Mouse (Mus musculus) CH12.LX (cell line): ENCODE measurements at regions not wholly inside any gene's neighbourhood (a gene's known extent, or its start where the extent isn't known, plus 50 kb on each side); places are given as distances from the start of the nearest gene placed in this dataset.

Experiments used
- DNase-seq: peaks from one replicate; pipeline ENCODE4 v3.0.0-alpha.2; 2013; ENCODE audit errors: extremely low read depth
- H3K27ac ChIP-seq: 2 replicates; pipeline ENCODE4 v1.5.1; 2012; ENCODE audit warnings: low read depth, mild to moderate bottlenecking, control low read depth, moderate library complexity; ENCODE audit not compliant: insufficient read depth
- H3K27me3 ChIP-seq: replicated peaks from 2 replicates; pipeline ENCODE3; 2012; ENCODE audit warnings: inconsistent platforms
- H3K36me3 ChIP-seq, 2 experiments: replicated peaks in 1 of 2; 2 replicates each; pipeline versions ENCODE3 to v1.6.1; 2012; ENCODE audit warnings: inconsistent platforms in 1 of 2, low read length in 1 of 2, mild to moderate bottlenecking in 1 of 2, mixed read lengths in 1 of 2, moderate library complexity in 1 of 2; ENCODE audit not compliant: control insufficient read depth in 1 of 2, insufficient read depth in 1 of 2
- H3K4me1 ChIP-seq, 2 experiments: 2 replicates each; pipeline ENCODE4 v1.6.1; 2012; ENCODE audit warnings: inconsistent platforms in 1 of 2, moderate library complexity in 1 of 2; ENCODE audit not compliant: insufficient read depth in 2 of 2, control insufficient read depth in 1 of 2
- H3K4me2 ChIP-seq: 2 replicates; pipeline ENCODE4 v1.6.1; 2012; ENCODE audit warnings: low read depth, mild to moderate bottlenecking, control low read depth; ENCODE audit not compliant: poor library complexity, insufficient read depth, severe bottlenecking
- H3K4me3 ChIP-seq, 3 experiments: fragments of 150-350 bp in 1 of 3; sonication (generic) in 1 of 3; replicated peaks in 1 of 3; 2 replicates each; pipeline versions ENCODE3 to v1.5.1; 2011 to 2012; ENCODE audit warnings: low read depth in 2 of 3, low read length in 2 of 3, mild to moderate bottlenecking in 2 of 3, moderate library complexity in 2 of 3, control low read depth in 1 of 3, improper control_type of control experiment in 1 of 3, inconsistent platforms in 1 of 3, mixed read lengths in 1 of 3; ENCODE audit not compliant: poor library complexity in 1 of 3
- H3K79me2 ChIP-seq: replicated peaks from 2 replicates; pipeline ENCODE4 v1.6.1; 2012; ENCODE audit warnings: mild to moderate bottlenecking, moderate library complexity; ENCODE audit not compliant: control insufficient read depth, poor library complexity, insufficient read depth, severe bottlenecking; ENCODE audit errors: extremely low read depth
- H3K9ac ChIP-seq: 2 replicates; pipeline ENCODE4 v1.6.1; 2012; ENCODE audit warnings: low read depth, mild to moderate bottlenecking, control low read depth, moderate library complexity; ENCODE audit not compliant: insufficient read depth
- H3K9me3 ChIP-seq: replicated peaks from 2 replicates; pipeline ENCODE3; 2012; ENCODE audit warnings: low read length, inconsistent platforms, mixed read lengths
- BHLHE40 ChIP-seq: IDR thresholded peaks from 2 replicates; pipeline ENCODE4 v1.6.1; 2011; ENCODE audit warnings: mild to moderate bottlenecking, low read depth, low read length, improper control_type of control experiment
- CHD2 ChIP-seq: IDR thresholded peaks from 2 replicates; pipeline ENCODE4 v1.6.1; 2011; ENCODE audit warnings: low read length, improper control_type of control experiment
- E2F4 ChIP-seq: IDR thresholded peaks from 2 replicates; pipeline ENCODE4 v1.6.1; 2011; ENCODE audit warnings: low read depth, low read length, improper control_type of control experiment; ENCODE audit not compliant: insufficient replicate concordance
- ELF1 ChIP-seq: IDR thresholded peaks from 2 replicates; pipeline ENCODE4 v1.6.1; 2014; ENCODE audit warnings: low read depth, mild to moderate bottlenecking, inconsistent platforms, low read length, improper control_type of control experiment
- EP300 ChIP-seq: IDR thresholded peaks from 2 replicates; pipeline ENCODE4 v1.6.1; 2011; ENCODE audit warnings: low read length, improper control_type of control experiment
- ETS1 ChIP-seq: conservative IDR thresholded peaks from 2 replicates; pipeline ENCODE4 v1.6.1; 2012; ENCODE audit warnings: low read depth, mild to moderate bottlenecking, inconsistent platforms, low read length, improper control_type of control experiment, moderate library complexity
- GABPA ChIP-seq: IDR thresholded peaks from 2 replicates; pipeline ENCODE4 v1.6.1; 2012; ENCODE audit warnings: low read depth, low read length, improper control_type of control experiment, inconsistent platforms; ENCODE audit not compliant: insufficient replicate concordance
- IRF4 ChIP-seq: IDR thresholded peaks from 2 replicates; pipeline ENCODE4 v1.6.1; 2014; ENCODE audit warnings: low read depth, mild to moderate bottlenecking, inconsistent platforms, low read length, improper control_type of control experiment
- JUN ChIP-seq: IDR thresholded peaks from 2 replicates; pipeline ENCODE4 v1.6.1; 2011; ENCODE audit warnings: low read depth, mild to moderate bottlenecking, low read length, improper control_type of control experiment, moderate library complexity; ENCODE audit not compliant: insufficient read depth
- JUND ChIP-seq: conservative IDR thresholded peaks from 2 replicates; pipeline ENCODE4 v1.6.1; 2011; ENCODE audit warnings: low read depth, low read length, improper control_type of control experiment
- MAZ ChIP-seq: IDR thresholded peaks from 2 replicates; pipeline ENCODE4 v1.6.1; 2012; ENCODE audit warnings: low read depth, mild to moderate bottlenecking, inconsistent platforms, low read length, improper control_type of control experiment, moderate library complexity
- NRF1 ChIP-seq: IDR thresholded peaks from 2 replicates; pipeline ENCODE4 v1.6.1; 2014; ENCODE audit warnings: low read depth, mild to moderate bottlenecking, inconsistent platforms, low read length, improper control_type of control experiment, moderate library complexity
- PAX5 ChIP-seq: IDR thresholded peaks from 2 replicates; pipeline ENCODE4 v1.6.1; 2012; ENCODE audit warnings: low read length, inconsistent platforms, mixed read lengths
- POLR2A ChIP-seq: IDR thresholded peaks from 2 replicates; pipeline ENCODE4 v1.6.1; 2011; ENCODE audit warnings: low read depth, mild to moderate bottlenecking, improper control_type of control experiment, low read length
- POLR2AphosphoS2 ChIP-seq: IDR thresholded peaks from 2 replicates; pipeline ENCODE4 v1.6.1; 2011; ENCODE audit warnings: low read depth, low read length, improper control_type of control experiment
- RAD21 ChIP-seq: IDR thresholded peaks from 2 replicates; pipeline ENCODE4 v1.6.1; 2011; ENCODE audit warnings: low read depth, mild to moderate bottlenecking, low read length, improper control_type of control experiment, moderate library complexity
- RCOR1 ChIP-seq: conservative IDR thresholded peaks from 2 replicates; pipeline ENCODE4 v1.6.1; 2012; ENCODE audit warnings: low read depth, mild to moderate bottlenecking, inconsistent platforms, low read length, improper control_type of control experiment
- SIN3A ChIP-seq: IDR thresholded peaks from 2 replicates; pipeline ENCODE4 v1.6.1; 2012; ENCODE audit warnings: low read length, improper control_type of control experiment, inconsistent platforms
- TBP ChIP-seq: conservative IDR thresholded peaks from 2 replicates; pipeline ENCODE4 v1.6.1; 2011; ENCODE audit warnings: low read depth, low read length, improper control_type of control experiment
- USF1 ChIP-seq: IDR thresholded peaks from 2 replicates; pipeline ENCODE4 v1.6.1; 2014; ENCODE audit warnings: low read depth, mild to moderate bottlenecking, inconsistent platforms, low read length, improper control_type of control experiment
- ZMIZ1 ChIP-seq: IDR thresholded peaks from 2 replicates; pipeline ENCODE4 v1.6.1; 2012; ENCODE audit warnings: low read depth, mild to moderate bottlenecking, inconsistent platforms, low read length, improper control_type of control experiment
- ZNF384 ChIP-seq: IDR thresholded peaks from 2 replicates; pipeline ENCODE4 v1.6.1; 2012; ENCODE audit warnings: low read depth, low read length, improper control_type of control experiment, inconsistent platforms
- dilution Hi-C: fragments of 300-500 bp; cut with MboI; formaldehyde crosslinking; loops from 2 replicates; pipeline ENCODE4 v1.14.3; 2020; ENCODE audit warnings: low sequenced_read_pairs; ENCODE audit not compliant: extremely low pct_unique_long_range_greater_than_20kb, extremely low pct_ligation_motif_present
- in situ Hi-C: fragments of 300-500 bp; cut with MboI; formaldehyde crosslinking; loops from 3 replicates; pipeline ENCODE4 v1.14.3; 2019; ENCODE audit warnings: low sequenced_read_pairs, low pct_ligation_motif_present, low pct_unique_long_range_greater_than_20kb, mixed read lengths

- no peak overlapping the region for H3K4me3 ChIP-seq
- TF ChIP-seq ELF1 (no peak), TBP (no peak), MAZ (no peak), CHD2 (no peak), RAD21 (no peak), JUND (no peak), NRF1 (no peak), ZNF384 (no peak), GABPA (no peak), SIN3A (no peak), USF1 (no peak), JUN (no peak), IRF4 (no peak), PAX5 (no peak), EP300 (no peak), RCOR1 (no peak), ZMIZ1 (no peak), POLR2AphosphoS2 (no peak)
Measured at GRCm38 (mm10) chr15:85662271-85662670, 72.5 kb upstream of the Ppara start.

GRCm38 (mm10) chr15:85662673-85663072 lies 72.1 kb upstream of the Ppara start:
- Histone ChIP-seq H3K4me3 (no peak overlapping the region), H3K27ac (no peak overlapping the region), H3K4me2 (no peak overlapping the region), H3K27me3 (no peaks in the 10 kb centered on the region), H3K79me2 (no peaks in the 10 kb centered on the region), H3K9me3 (no peaks in the 10 kb centered on the region), H3K9ac (no peak overlapping the region), H3K4me1 (peaks cover 2 to 6% of the 10 kb centered on the region in 2 experiments; a peak in 3 of 4 replicates), H3K36me3 (no peaks in the 10 kb centered on the region)
- no peak for TF ChIP-seq E2F4
- no peak for TF ChIP-seq BHLHE40
- TF ChIP-seq RCOR1, result no peak
- no peak for TF ChIP-seq POLR2AphosphoS2
- TF ChIP-seq CHD2, result no peak
- TF ChIP-seq ZNF384, result no peak
- no peak for TF ChIP-seq ETS1
- TF ChIP-seq POLR2A, result no peak
- TF ChIP-seq MAZ, result no peak
- in situ Hi-C loops (no loop called here), dilution Hi-C loops (no loop called here)
- no peak for DNase-seq

More at GRCm38 (mm10) chr15:85662271-85662670, 72.5 kb upstream of the Ppara start:
- dilution Hi-C loops (no loop called here), in situ Hi-C loops (no loop called here)
- no peaks in the 10 kb centered on the region for H3K27me3 ChIP-seq
- H3K27ac ChIP-seq, result no peak overlapping the region
- H3K4me2 ChIP-seq, result no peak overlapping the region
- H3K79me2 ChIP-seq, result no peaks in the 10 kb centered on the region
- H3K36me3 ChIP-seq, result no peaks in the 10 kb centered on the region
- DNase-seq, result no peak
- H3K4me1 ChIP-seq, result peaks cover 2 to 9% of the 10 kb centered on the region in 2 experiments; a peak in 3 of 4 replicates
- H3K9ac ChIP-seq, result no peak overlapping the region
- no peaks in the 10 kb centered on the region for H3K9me3 ChIP-seq
